Mouse (Mus musculus): ENCODE measurements at regions not wholly inside any gene's neighbourhood (a gene's known extent, or its start where the extent isn't known, plus 50 kb on each side); places are given as distances from the start of the nearest gene placed in this dataset.
"Not testable (repeated sequence)": the region's sequence is repeated elsewhere in the genome, so short reads cannot be mapped to it uniquely, and the experiment has no call there.

- no peak for DNase-seq (ENCODE audit: low spot score)
Observed at GRCm38 (mm10) chr17:16571403-16571802, 492.5 kb upstream of the Zfp960 start.

- no peak for DNase-seq (ENCODE audit: low spot score)
Observed at GRCm38 (mm10) chr17:16588791-16589190, 475.1 kb upstream of the Zfp960 start.

- no peak for DNase-seq (ENCODE audit: low spot score)
Observed at GRCm38 (mm10) chr17:16599671-16600070, 464.2 kb upstream of the Zfp960 start.

- no peak for DNase-seq (ENCODE audit: low spot score)
Observed at GRCm38 (mm10) chr17:16612405-16612979, 451.4 kb upstream of the Zfp960 start.

- no peak for DNase-seq (ENCODE audit: low spot score)
Observed at GRCm38 (mm10) chr17:16621931-16622556, 441.9 kb upstream of the Zfp960 start.

- DNase-seq (ENCODE audit: low spot score) = no peak
Observed at GRCm38 (mm10) chr17:16629854-16630253, 434.1 kb upstream of the Zfp960 start.

GRCm38 (mm10) chr17:16633426-16633825 lies 430.5 kb upstream of the Zfp960 start:
- no peak for DNase-seq (ENCODE audit: low spot score)

- no peak for DNase-seq (ENCODE audit: low spot score)
Observed at GRCm38 (mm10) chr17:16637463-16637862, 426.4 kb upstream of the Zfp960 start.

- DNase-seq (ENCODE audit: low spot score) = no peak
Observed at GRCm38 (mm10) chr17:16647942-16648341, 416.0 kb upstream of the Zfp960 start.

GRCm38 (mm10) chr17:16665253-16665652 lies 398.7 kb upstream of the Zfp960 start:
- no peak for DNase-seq (ENCODE audit: low spot score)

GRCm38 (mm10) chr17:16667606-16668005 lies 396.3 kb upstream of the Zfp960 start:
- DNase-seq (ENCODE audit: low spot score) = no peak

- DNase-seq (ENCODE audit: low spot score) = no peak
Observed at GRCm38 (mm10) chr17:16704199-16704598, 359.7 kb upstream of the Zfp960 start.

GRCm38 (mm10) chr17:16705890-16706289 lies 358.0 kb upstream of the Zfp960 start:
- no peak for DNase-seq (ENCODE audit: low spot score)

- DNase-seq (ENCODE audit: low spot score) = no peak
Observed at GRCm38 (mm10) chr17:16726904-16727303, 337.0 kb upstream of the Zfp960 start.

GRCm38 (mm10) chr17:16753090-16753489 lies 310.8 kb upstream of the Zfp960 start:
- no peak for DNase-seq (ENCODE audit: low spot score)

- DNase-seq (ENCODE audit: low spot score) = not testable (repeated sequence)
Observed at GRCm38 (mm10) chr17:16770587-16770986, 293.3 kb upstream of the Zfp960 start.

- no peak for DNase-seq (ENCODE audit: low spot score)
Observed at GRCm38 (mm10) chr17:16798316-16798715, 265.6 kb upstream of the Zfp960 start.

- no peak for DNase-seq (ENCODE audit: low spot score)
Observed at GRCm38 (mm10) chr17:16804986-16805385, 258.9 kb upstream of the Zfp960 start.

- DNase-seq (ENCODE audit: low spot score) = no peak
Observed at GRCm38 (mm10) chr17:16818421-16818820, 245.5 kb upstream of the Zfp960 start.

GRCm38 (mm10) chr17:16821716-16822115 lies 242.2 kb upstream of the Zfp960 start:
- DNase-seq (ENCODE audit: low spot score) = no peak

- no peak for DNase-seq (ENCODE audit: low spot score)
Observed at GRCm38 (mm10) chr17:16839152-16839551, 224.8 kb upstream of the Zfp960 start.

GRCm38 (mm10) chr17:16860771-16861170 lies 203.1 kb upstream of the Zfp960 start:
- no peak for DNase-seq (ENCODE audit: low spot score)

GRCm38 (mm10) chr17:16900791-16901190 lies 163.1 kb upstream of the Zfp960 start:
- DNase-seq (ENCODE audit: low spot score) = peak; percentile 45

GRCm38 (mm10) chr17:16918191-16918590 lies 145.7 kb upstream of the Zfp960 start:
- no peak for DNase-seq (ENCODE audit: low spot score)

Measured in urinary bladder, postnatal 14 days (tissue).